22 mouse cellular contexts compared by ENCODE assay signal in genomic region chr12:75321189-75321588, GRCm38 (mm10). TPM values are rescaled to one million over a fixed set of nuclear protein-coding genes. Genes with fewer than 3 reads are reported as not detected.
DNase-seq lines count a peak whose midpoint lies in the region; ATAC-seq and TF ChIP-seq lines count a peak whose summit lies in the region.
"Had no signal": no experiment of that assay in that cellular context is flagged by ENCODE, and none has a peak within 500 bp of the region (broad histone marks: within the 10 kb centered on the region; RNA-seq: fewer than 3 reads in every experiment).

No protein-coding gene starts in this region.

- H3K79me2 ChIP-seq in MEL (ENCODE audit: control insufficient read depth, insufficient read depth, low read length, poor library complexity) = no peaks in the 10 kb centered on the region

- no peak for TF ChIP-seq EP300 in MEL (IDR thresholded peaks at IDR 0.05; ENCODE audit: low read depth in 1 of 2, low read length in 2 of 2)

- H3K4me3 ChIP-seq in heart, embryonic 10.5 days = no peak overlapping the region
- H3K4me3 ChIP-seq in G1E (ENCODE audit: low read depth, low read length) (peak overlapping the region; percentile 47; the same call in 1 of the 2 replicates), MEL (ENCODE audit: control insufficient read depth in 1 of 2, insufficient read depth in 1 of 2, low read depth in 2 of 2, low read length in 2 of 2) (peak overlapping the region in 1 of 2 experiments; percentile 73; a peak in 2 of 4 replicates)
- no peak overlapping the region for H3K4me3 ChIP-seq in liver, embryonic 15.5 days (replicated peaks)
- H3K4me3 ChIP-seq: heart, embryonic 13.5 days; hindbrain, embryonic 12.5 days; hindbrain, embryonic 15.5 days had no signal

- no peak overlapping the region for H3K9ac ChIP-seq in MEL (ENCODE audit: control insufficient read depth, low read depth, low read length, poor library complexity, severe bottlenecking)
- no peak overlapping the region for H3K9ac ChIP-seq in liver, embryonic 15.5 days
- H3K9ac ChIP-seq: forebrain, postnatal 0 days; heart, embryonic 13.5 days; hindbrain, embryonic 12.5 days; hindbrain, embryonic 15.5 days had no signal

- H3K27ac ChIP-seq in heart, embryonic 10.5 days = no peak overlapping the region
- H3K27ac ChIP-seq in MEL (ENCODE audit: control insufficient read depth, low read depth, low read length) = no peak overlapping the region
- no peak overlapping the region for H3K27ac ChIP-seq in liver, embryonic 15.5 days (replicated peaks)
- H3K27ac ChIP-seq: heart, embryonic 13.5 days; hindbrain, embryonic 12.5 days; hindbrain, embryonic 15.5 days had no signal

- peaks cover 3% of the 10 kb centered on the region; the same call in 1 of the 2 replicates for H3K27me3 ChIP-seq in heart, embryonic 10.5 days (ENCODE audit: insufficient read depth, poor library complexity, severe bottlenecking)
- H3K27me3 ChIP-seq in G1E (ENCODE audit: insufficient read depth, low read length) (0 out of 2 replicates have a peak, but pooled peaks cover 3% of the 10 kb centered on the region), MEL (ENCODE audit: control insufficient read depth in 1 of 2, insufficient read depth in 2 of 2, low read length in 2 of 2) (no peaks in the 10 kb centered on the region)
- no peaks in the 10 kb centered on the region for H3K27me3 ChIP-seq in liver, embryonic 15.5 days
- H3K27me3 ChIP-seq: hindbrain, embryonic 12.5 days; hindbrain, embryonic 15.5 days had no signal

- no peak for TF ChIP-seq RAD21 in MEL (IDR thresholded peaks at IDR 0.05; ENCODE audit: low read depth, low read length)

- peak overlapping the region; percentile 39 for H3K4me2 ChIP-seq in liver, embryonic 15.5 days
- H3K4me2 ChIP-seq: hindbrain, embryonic 12.5 days; hindbrain, embryonic 15.5 days had no signal

- 61% methylated on average over 4 of the region's 4 CpGs for WGBS in heart, embryonic 10.5 days
- WGBS in liver, embryonic 15.5 days (ENCODE audit: insufficient replicate concordance) = 34% methylated on average over 4 of the region's 4 CpGs

- no peaks in the 10 kb centered on the region for H3K9me3 ChIP-seq in heart, embryonic 10.5 days
- H3K9me3 ChIP-seq in G1E (replicated peaks) = no peaks in the 10 kb centered on the region; the same call in 1 of the 2 replicates
- no peaks in the 10 kb centered on the region for H3K9me3 ChIP-seq in MEL (replicated peaks; ENCODE audit: insufficient read depth, low read length)
- H3K9me3 ChIP-seq in liver, embryonic 15.5 days (replicated peaks) = no peaks in the 10 kb centered on the region
- H3K9me3 ChIP-seq: hindbrain, embryonic 12.5 days; hindbrain, embryonic 15.5 days had no signal

- peaks cover 15% of the 10 kb centered on the region; the same call in 1 of the 2 replicates for H3K36me3 ChIP-seq in heart, embryonic 10.5 days
- H3K36me3 ChIP-seq in G1E (replicated peaks) (no peaks in the 10 kb centered on the region), MEL (ENCODE audit: control insufficient read depth in 1 of 2, insufficient read depth in 2 of 2, low read length in 2 of 2) (peaks cover 0 to 12% of the 10 kb centered on the region in 2 experiments; a peak in 2 of 4 replicates)
- H3K36me3 ChIP-seq in liver, embryonic 15.5 days (replicated peaks) = no peaks in the 10 kb centered on the region
- H3K36me3 ChIP-seq: hindbrain, embryonic 12.5 days; hindbrain, embryonic 15.5 days had no signal

- TF ChIP-seq CTCF in G1E (IDR thresholded peaks at IDR 0.05; ENCODE audit: low read depth, low read length) (no peak), MEL (IDR thresholded peaks at IDR 0.05 in 2 of 3, conservative IDR thresholded peaks at IDR 0.05 in 1 of 3; ENCODE audit: control insufficient read depth in 1 of 3, insufficient read depth in 1 of 3, low read depth in 2 of 3, low read length in 3 of 3, poor library complexity in 1 of 3, severe bottlenecking in 1 of 3) (no peak)

- peaks cover 6% of the 10 kb centered on the region; the same call in 1 of the 2 replicates for H3K4me1 ChIP-seq in heart, embryonic 10.5 days
- H3K4me1 ChIP-seq in G1E (ENCODE audit: insufficient read depth, low read depth, low read length) = peaks cover 25% of the 10 kb centered on the region
- peaks cover 12 to 18% of the 10 kb centered on the region in 2 experiments for H3K4me1 ChIP-seq in MEL (ENCODE audit: control insufficient read depth in 1 of 2, insufficient read depth in 2 of 2, low read length in 2 of 2)
- peaks cover 16% of the 10 kb centered on the region for H3K4me1 ChIP-seq in liver, embryonic 15.5 days (replicated peaks)
- H3K4me1 ChIP-seq: hindbrain, embryonic 12.5 days; hindbrain, embryonic 15.5 days had no signal

- no peak for TF ChIP-seq POLR2A in MEL (IDR thresholded peaks at IDR 0.05; ENCODE audit: control insufficient read depth in 1 of 2, insufficient read depth in 1 of 2, low read depth in 1 of 2, low read length in 2 of 2, poor library complexity in 1 of 2)

- ATAC-seq in G1E (ENCODE audit: extremely low read depth, insufficient number of reproducible peaks, low FRiP score, poor library complexity, severe bottlenecking) = no peak
- peak; percentile 67 for ATAC-seq in liver, embryonic 15.5 days (ENCODE audit: insufficient read depth)
- ATAC-seq in erythroblast, adult 5-6 weeks (replicated peaks; ENCODE audit: low FRiP score, poor library complexity, severe bottlenecking) = no peak
- no peak for ATAC-seq in cerebellum, adult (ENCODE audit: insufficient number of reproducible peaks, low FRiP score, low TSS enrichment)
- ATAC-seq: CD4-positive, CD25-positive, alpha-beta regulatory T cell, adult 4 months; forebrain, embryonic 14.5 days; intestine, postnatal 0 days; Patski had no signal

- peak; percentile 7 for DNase-seq in heart, embryonic 10.5 days (ENCODE audit: low spot score)
- DNase-seq in heart, adult 9 months (ENCODE audit: low spot score in 2 of 2) = no peak
- no peak for DNase-seq in G1E (ENCODE audit: low spot score)
- no peak for DNase-seq in MEL (ENCODE audit: low read depth, low spot score)
- DNase-seq: adrenal gland, adult 2 months; adrenal gland, postnatal 14 days; cerebellum, adult 11-12 months; cerebellum, adult 8-10 months; cerebellum, postnatal 10 days; gastrocnemius, postnatal 36 days; heart, postnatal 14 days had no signal

TF ChIP-seq in MEL, 35 proteins besides CTCF, POLR2A, EP300 and RAD21:
- TF ChIP-seq ZNF384 (IDR thresholded peaks at IDR 0.05; ENCODE audit: low read depth, low read length) (0 out of 2 replicates have a peak, but pooled peaks have one; percentile 32), SMC3 (IDR thresholded peaks at IDR 0.05; ENCODE audit: low read depth, low read length) (no peak)

RNA-seq across cellular contexts. Expression of gene Rhoj, which starts 13.1 kb away (rescaled TPM):
- 26.0 and 29.0 TPM in 2 replicates for polyA plus RNA-seq in heart, embryonic 10.5 days (2016; fragmentation: Nextera tagmentation; extraction: Ambion mirVana)
- total RNA-seq in G1E (2014; fragmentation: Nextera tagmentation) = not detected in 2 replicates
- 0.17 and 0.22 TPM in 2 replicates for total RNA-seq in G1E (2017)
- not detected in 2 replicates for polyA plus RNA-seq in G1E (2012)
- total RNA-seq in MEL (2012; rRNA removed) = not detected in 2 replicates
- polyA plus RNA-seq in MEL (2012; ENCODE audit: insufficient read depth in 1 of 2, insufficient read length in 2 of 2, low read depth in 1 of 2, low replicate concordance in 2 of 2, missing spikeins in 1 of 2) = not detected
- polyA plus RNA-seq in liver, embryonic 15.5 days (2015; fragmentation: Nextera tagmentation; extraction: Ambion mirVana) = 7.8 and 8.1 TPM in 2 replicates
- 1.2 and 2.3 TPM in 2 replicates for total RNA-seq in erythroblast, adult 5-6 weeks (2015; ENCODE audit: low replicate concordance)
- 0.09 and 2.6 TPM in 2 replicates for total RNA-seq in erythroblast, adult 5-6 weeks (2017; ENCODE audit: low replicate concordance)
